Mouse (Mus musculus) layer of hippocampus, adult 2 months (tissue): Measurements from ENCODE around the gene Slc37a4. TPM values are rescaled to one million over a fixed set of nuclear protein-coding genes. Genes with fewer than 3 reads are reported as not detected.
"Not testable (repeated sequence)": the region's sequence is repeated elsewhere in the genome, so short reads cannot be mapped to it uniquely, and the experiment has no call there.

Experiments used
- DNase-seq, 2 experiments: peaks; one replicate each; pipeline ENCODE4 v3.0.0; 2022; ENCODE audit warnings: low spot score in 2 of 2
- H3K27ac ChIP-seq: fragments of 200-600 bp; 2 replicates; pipeline ENCODE4 v1.8.1; 2022
- H3K4me3 ChIP-seq: fragments of 200-600 bp; 2 replicates; pipeline ENCODE4 v1.8.1; 2022; ENCODE audit warnings: mild to moderate bottlenecking
- CTCF ChIP-seq: fragments of 200-600 bp; conservative IDR thresholded peaks from 2 replicates; pipeline ENCODE4 v1.8.1; 2022; ENCODE audit warnings: antibody characterized with exemption, mild to moderate bottlenecking, moderate library complexity
- microRNA-seq, 2 experiments: library from miRNA; unstranded; fragments of <30 nt; microRNA quantifications; one replicate each; pipeline ENCODE4 v1.2.0; 2021
- total RNA-seq, 2 experiments: library from RNA; stranded (reverse); gene quantifications; 2 replicates each; pipeline ENCODE4 v1.2.3; 2021

Slc37a4 gene
- total RNA-seq, 2 experiments from 2014 or later, result 29.5 to 30.2 TPM

GRCm38 (mm10) chr9:44420280-44420898, 23.7 kb downstream of the Slc37a4 start:
- TF ChIP-seq CTCF, result no peak
- no peak overlapping the region for H3K27ac ChIP-seq
- no peak overlapping the region for H3K4me3 ChIP-seq
- DNase-seq, result no peak

DNA sequence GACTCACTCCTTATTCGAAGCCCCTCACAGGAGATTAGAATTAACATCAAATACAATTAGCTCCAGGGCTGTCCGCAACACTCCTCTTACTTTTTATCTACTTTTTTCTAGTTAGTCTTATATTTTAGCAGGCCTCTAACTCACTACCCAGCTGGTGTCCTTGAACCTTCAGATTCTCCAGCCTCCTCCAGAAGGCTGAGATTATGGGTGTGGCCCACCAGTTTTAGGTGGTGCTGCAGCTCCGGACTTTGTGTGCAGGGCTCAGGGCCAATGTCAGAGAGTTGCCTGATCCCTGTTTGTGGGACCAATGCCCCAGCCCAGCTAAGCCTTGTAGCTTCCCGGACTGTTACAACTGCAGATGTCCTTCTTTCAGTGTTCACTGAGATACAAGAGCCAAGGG, 26.9 kb downstream of the Slc37a4 start:
- TF ChIP-seq CTCF, result no peak
- no peak for DNase-seq
- H3K27ac ChIP-seq, result no peak overlapping the region
- H3K4me3 ChIP-seq, result no peak overlapping the region

DNA sequence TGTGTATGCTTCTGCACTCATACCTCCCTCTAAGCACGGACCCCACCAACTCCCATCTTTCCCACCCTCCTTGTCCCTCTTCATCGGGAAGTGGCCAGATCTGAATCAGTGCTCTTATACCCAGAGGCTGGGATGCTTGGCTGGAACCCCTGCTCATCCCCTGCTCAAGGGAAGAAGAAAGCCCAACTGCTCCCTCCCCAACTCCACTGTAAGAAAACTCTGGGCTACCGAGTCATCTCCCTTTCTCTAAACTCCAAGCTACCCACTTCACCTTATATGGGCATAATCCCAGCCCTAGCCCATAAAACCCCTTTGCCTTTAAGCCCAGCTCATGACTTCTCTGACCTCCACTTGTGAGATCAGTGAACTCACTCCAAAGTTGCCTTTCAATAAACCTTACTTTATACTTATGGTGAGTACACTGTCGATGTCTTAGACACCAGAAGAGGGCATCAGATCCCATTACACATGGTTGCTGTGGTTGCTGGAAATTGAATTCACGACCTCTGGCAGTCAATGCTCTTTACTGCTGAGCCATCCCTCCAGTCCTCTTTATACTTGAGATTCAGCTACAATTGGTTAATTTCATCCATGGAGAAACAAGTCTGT, 36.0 kb downstream of the Slc37a4 start:
- 0 out of 2 replicates have a peak, but pooled peaks have one; percentile 23 for TF ChIP-seq CTCF
- DNase-seq, result no peak
- Histone ChIP-seq H3K4me3 (no peak overlapping the region), H3K27ac (no peak overlapping the region)

DNA sequence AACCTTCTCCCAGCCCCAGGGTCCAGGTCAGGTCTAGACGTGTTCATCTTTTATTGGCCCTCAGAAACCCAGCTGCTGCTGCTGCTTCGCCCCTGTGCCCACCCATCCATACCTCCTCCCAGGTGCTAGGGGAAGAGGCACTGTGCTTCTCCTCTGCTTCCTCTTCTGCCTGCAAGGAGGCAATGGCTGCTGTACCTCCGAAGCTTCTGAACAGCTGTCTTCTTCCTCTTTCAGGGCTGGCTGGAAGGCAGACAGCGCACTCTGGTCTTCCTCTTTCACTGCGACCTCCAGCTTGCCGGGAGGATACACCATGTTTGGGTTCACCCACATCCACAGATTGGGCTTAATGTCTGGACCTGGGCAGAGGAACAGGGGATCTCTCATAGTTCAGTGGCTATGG, 39.1 kb downstream of the Slc37a4 start:
- Histone ChIP-seq H3K27ac (no peak overlapping the region), H3K4me3 (no peak overlapping the region)
- no peak for TF ChIP-seq CTCF
- no peak for DNase-seq

- Histone ChIP-seq H3K27ac (no peak within 1 kb of the TSS), H3K4me3 (no peak within 1 kb of the TSS)
- TF ChIP-seq CTCF, result no peak
- no peak for DNase-seq
Observed at GRCm38 (mm10) chr9:44440961-44441360, 44.3 kb downstream of the Slc37a4 start, which contains the start of gene Foxr1. Gene Foxr1 (minus strand): TSS chr9:44441136.

DNA sequence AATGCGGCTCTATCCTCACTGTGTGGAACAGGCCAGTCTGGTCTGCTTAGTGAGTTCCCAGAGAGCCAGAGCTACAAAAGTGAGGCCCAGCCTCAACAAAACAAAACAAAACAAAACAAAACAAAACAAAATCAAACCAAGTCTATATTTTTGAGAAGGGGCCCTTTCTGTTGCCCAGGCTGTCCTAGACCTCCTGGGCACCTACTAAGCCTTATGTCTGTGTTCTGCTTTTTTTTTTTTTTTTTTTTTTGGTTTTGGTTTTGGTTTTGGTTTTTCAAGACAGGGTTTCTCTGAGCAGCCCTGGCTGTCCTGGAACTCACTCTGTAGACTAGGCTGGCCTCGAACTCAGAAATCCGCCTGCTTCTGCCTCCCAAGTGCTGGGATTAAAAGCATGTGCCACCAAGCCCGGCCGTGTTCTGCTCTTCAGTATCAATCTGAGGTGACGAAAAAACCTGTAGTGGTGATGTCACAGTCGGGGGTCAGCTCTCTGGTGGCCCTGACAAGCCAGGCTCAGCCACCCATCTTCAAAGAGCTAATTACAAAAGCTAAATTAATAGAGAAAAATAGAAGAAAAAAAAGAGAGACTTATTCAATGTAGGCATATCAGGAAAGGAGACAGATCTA, 47.9 kb downstream of the Slc37a4 start:
- not testable (repeated sequence) for H3K4me3 ChIP-seq, H3K27ac ChIP-seq, DNase-seq

GRCm38 (mm10) chr9:44450387-44450786, 53.7 kb downstream of the Slc37a4 start:
- peak; percentile 70 for TF ChIP-seq CTCF
- H3K27ac ChIP-seq, result no peak overlapping the region
- no peak for DNase-seq
- H3K4me3 ChIP-seq, result no peak overlapping the region

Small RNA genes within 50 kb of the gene (microRNA-seq; reads per million reads assigned to microRNA genes)
- 0.32 to 2.4 reads per million in 2 experiments for gene Mir7085

Other genes with a start within 250 kb of the Slc37a4 start
- gene Cbl, start 162.8 kb upstream of the Slc37a4 start, total RNA-seq, result 10 to 100 TPM; 61.7 to 66.5 TPM
- 1 to 10 TPM; 3.6 to 4.1 TPM for gene Ccdc153, start 156.2 kb upstream of the Slc37a4 start, total RNA-seq
- gene Pdzd3, start 145.4 kb upstream of the Slc37a4 start, total RNA-seq, result 1 to 10 TPM; 1.1 to 1.5 TPM
- gene Nlrx1, start 128.3 kb upstream of the Slc37a4 start, total RNA-seq, result 10 to 100 TPM; 11.6 to 13.9 TPM
- 10 to 100 TPM; 67.9 to 71.4 TPM for gene Abcg4, start 108.2 kb upstream of the Slc37a4 start, total RNA-seq
- 10 to 100 TPM; 26.0 to 36.9 TPM for gene Hinfp, start 91.2 kb upstream of the Slc37a4 start, total RNA-seq
- gene C2cd2l, start 76.6 kb upstream of the Slc37a4 start, total RNA-seq, result 100 to 1,000 TPM; 186 to 206 TPM
- 10 to 100 TPM; 14.5 to 15.3 TPM for gene Dpagt1, start 70.8 kb upstream of the Slc37a4 start, total RNA-seq
- 10 to 100 TPM; 42.5 to 44.2 TPM for gene H2afx, start 62.2 kb upstream of the Slc37a4 start, total RNA-seq
- gene Hmbs, start 52.6 kb upstream of the Slc37a4 start, total RNA-seq, result 10 to 100 TPM; 21.9 to 22.1 TPM
- 10 to 100 TPM; 54.7 to 55.7 TPM for gene Vps11, start 35.2 kb upstream of the Slc37a4 start, total RNA-seq
- 100 to 1,000 TPM; 113 to 127 TPM for gene Hyou1, start 17.4 kb upstream of the Slc37a4 start, total RNA-seq
- 100 to 1,000 TPM; 710 to 726 TPM for gene Rps25, start 10.3 kb downstream of the Slc37a4 start, total RNA-seq
- 10 to 100 TPM; 63.9 to 75.2 TPM for gene Trappc4, start 10.7 kb downstream of the Slc37a4 start, total RNA-seq
- 10 to 100 TPM; 21.5 to 25.7 TPM for gene Ccdc84, start 21.7 kb downstream of the Slc37a4 start, total RNA-seq
- gene Foxr1, start 44.3 kb downstream of the Slc37a4 start, total RNA-seq, result not detected
- gene Upk2, start 58.1 kb downstream of the Slc37a4 start, total RNA-seq, result not detected
- 10 to 100 TPM; 68.4 to 76.9 TPM for gene Bcl9l, start 86.0 kb downstream of the Slc37a4 start, total RNA-seq
- gene Cxcr5, start 165.0 kb downstream of the Slc37a4 start, total RNA-seq, result not detected
- gene Ddx6, start 208.0 kb downstream of the Slc37a4 start, total RNA-seq, result 100 to 1,000 TPM; 132 to 135 TPM